Mouse (Mus musculus) embryo, embryonic 11.5 days (tissue): ENCODE measurements around the gene Lasp1.
A peak's percentile ranks its signal among the peaks of the same experiment; 100 is the strongest.
"Not testable (repeated sequence)": the region's sequence is repeated elsewhere in the genome, so short reads cannot be mapped to it uniquely, and the experiment has no call there.

ENCODE experiments used
- DNase-seq: peaks from one replicate; pipeline ENCODE4 v3.0.0-alpha.2; 2012; ENCODE audit warnings: low read depth, low spot score

The Lasp1 gene

GRCm38 (mm10) chr11:97829365-97829764, 30.6 kb downstream of the Lasp1 start:
- DNase-seq: no peak

- no peak for DNase-seq
Observed at GRCm38 (mm10) chr11:97829913-97830476, 31.2 kb downstream of the Lasp1 start.

DNA sequence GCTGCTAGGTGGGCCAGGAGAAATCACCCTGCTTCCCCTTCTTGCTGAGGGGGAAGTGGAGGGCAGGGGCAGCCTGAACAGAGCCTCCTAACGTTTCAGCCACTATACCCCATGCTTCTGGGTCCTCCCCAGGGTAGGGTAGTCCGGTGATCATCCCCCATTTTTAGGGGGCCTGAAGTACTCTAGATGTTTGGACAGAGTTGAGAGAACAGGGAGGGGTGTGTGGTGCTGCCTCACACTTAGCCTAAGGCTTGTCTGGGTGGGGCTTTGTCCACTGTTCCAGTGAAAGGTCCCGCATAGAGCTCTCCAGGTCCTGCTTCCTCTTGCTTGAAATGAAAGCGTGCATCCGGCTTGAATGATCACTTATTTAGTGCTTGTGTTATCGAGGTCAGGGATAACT, 31.7 kb downstream of the Lasp1 start:
- DNase-seq: no peak

DNA sequence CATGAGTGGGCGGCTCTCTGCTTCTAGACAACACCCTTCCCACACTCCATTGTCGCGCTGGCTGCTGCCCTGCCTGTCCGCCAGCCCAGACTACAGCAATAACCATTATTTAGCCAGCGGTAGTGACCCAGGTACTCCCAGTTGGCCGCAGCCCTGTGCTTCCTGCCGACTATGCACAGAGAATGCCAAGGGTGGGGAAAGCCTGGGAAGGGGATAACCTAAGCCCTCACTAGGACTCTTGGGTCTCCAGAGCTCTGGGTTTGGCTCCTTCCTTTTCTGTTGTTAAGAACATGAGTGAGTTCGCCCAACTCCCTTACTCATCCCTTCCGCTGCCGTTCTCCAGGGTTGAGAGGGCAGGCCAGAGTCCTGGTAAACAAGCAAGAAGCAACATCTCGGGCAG, 33.2 kb downstream of the Lasp1 start:
- no peak for DNase-seq

DNA sequence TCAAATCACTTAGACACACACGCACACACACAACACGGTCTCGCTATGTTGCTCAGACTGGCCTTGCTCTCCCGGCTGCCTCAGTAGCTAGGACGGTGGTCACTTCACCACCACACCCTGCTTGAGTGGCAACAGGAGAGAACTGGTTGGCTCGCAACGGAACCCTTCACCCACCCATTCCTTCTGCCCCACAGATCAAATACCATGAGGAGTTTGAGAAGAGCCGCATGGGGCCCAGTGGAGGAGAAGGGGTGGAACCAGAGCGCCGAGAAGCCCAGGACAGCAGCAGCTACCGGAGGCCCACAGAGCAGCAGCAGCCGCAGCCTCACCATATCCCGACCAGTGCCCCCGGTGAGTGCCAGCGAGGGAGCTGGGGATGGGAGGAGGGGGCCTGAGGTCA, 34.6 kb downstream of the Lasp1 start:
- DNase-seq: no peak

- no peak for DNase-seq
Observed at GRCm38 (mm10) chr11:97836541-97836940, 37.7 kb downstream of the Lasp1 start.

GRCm38 (mm10) chr11:97837051-97837450, 38.3 kb downstream of the Lasp1 start:
- not testable (repeated sequence) for DNase-seq

- no peak for DNase-seq
Observed at GRCm38 (mm10) chr11:97837641-97838149, 38.9 kb downstream of the Lasp1 start.

DNA sequence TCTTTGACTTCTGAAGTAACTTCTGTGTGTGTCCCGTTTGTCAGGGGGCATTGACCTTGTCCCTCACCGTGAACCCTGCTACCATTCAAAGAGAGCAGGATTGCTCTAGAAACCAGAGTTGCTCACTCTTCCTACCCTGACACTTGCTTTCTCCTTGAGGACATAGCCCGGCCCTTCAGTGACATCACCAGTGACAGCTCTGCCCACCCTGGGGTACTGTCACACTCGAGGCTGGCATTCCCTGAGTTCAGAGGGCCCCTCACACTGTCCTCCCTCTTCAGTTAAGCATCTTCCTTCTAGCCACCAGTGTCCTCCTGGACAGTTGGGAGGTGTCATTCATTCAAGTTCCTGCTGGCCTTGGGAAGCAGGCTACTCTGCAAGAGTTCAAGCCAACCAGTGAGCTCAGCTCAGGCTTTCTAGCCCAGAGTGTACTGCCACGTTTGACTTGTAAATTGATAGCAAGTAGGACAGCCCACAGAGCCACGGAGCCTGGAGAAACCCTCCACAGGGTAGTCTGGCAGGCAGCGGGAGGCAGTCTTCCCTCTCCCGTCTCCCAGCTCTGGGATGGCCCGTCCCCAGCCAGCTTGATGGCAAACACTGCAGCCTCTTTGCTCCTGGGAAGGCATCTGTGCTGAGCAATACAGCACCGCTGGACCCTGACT, 40.1 kb downstream of the Lasp1 start:
- DNase-seq: no peak

- DNase-seq: no peak
Observed at GRCm38 (mm10) chr11:97839441-97840134, 40.8 kb downstream of the Lasp1 start.

- no peak for DNase-seq
Observed at GRCm38 (mm10) chr11:97840135-97840490, 41.3 kb downstream of the Lasp1 start.

DNA sequence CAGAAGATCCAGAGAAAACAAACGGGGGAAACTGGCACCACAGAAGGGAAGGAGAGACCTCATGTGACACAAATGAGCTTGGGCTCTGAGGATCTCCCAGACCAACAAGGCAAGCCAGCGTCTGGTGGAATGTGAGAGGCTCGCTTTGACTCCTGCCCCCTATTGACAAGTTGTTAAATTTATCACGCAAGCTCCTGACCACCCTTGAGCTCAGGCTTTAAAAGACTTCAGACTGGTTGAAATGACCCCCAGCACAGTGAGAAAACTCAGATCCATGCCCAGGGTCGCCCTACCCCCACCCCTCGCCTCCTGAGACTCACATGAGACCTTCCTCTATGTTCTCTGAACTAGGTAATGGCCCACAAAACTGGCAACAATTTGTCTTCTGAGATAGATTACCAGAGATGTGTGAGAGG, 41.7 kb downstream of the Lasp1 start, which contains the start of gene B230217C12Rik:
Gene B230217C12Rik (plus strand): TSS at position 242 of the 416 bp plus-strand sequence.
- no peak for DNase-seq

DNA sequence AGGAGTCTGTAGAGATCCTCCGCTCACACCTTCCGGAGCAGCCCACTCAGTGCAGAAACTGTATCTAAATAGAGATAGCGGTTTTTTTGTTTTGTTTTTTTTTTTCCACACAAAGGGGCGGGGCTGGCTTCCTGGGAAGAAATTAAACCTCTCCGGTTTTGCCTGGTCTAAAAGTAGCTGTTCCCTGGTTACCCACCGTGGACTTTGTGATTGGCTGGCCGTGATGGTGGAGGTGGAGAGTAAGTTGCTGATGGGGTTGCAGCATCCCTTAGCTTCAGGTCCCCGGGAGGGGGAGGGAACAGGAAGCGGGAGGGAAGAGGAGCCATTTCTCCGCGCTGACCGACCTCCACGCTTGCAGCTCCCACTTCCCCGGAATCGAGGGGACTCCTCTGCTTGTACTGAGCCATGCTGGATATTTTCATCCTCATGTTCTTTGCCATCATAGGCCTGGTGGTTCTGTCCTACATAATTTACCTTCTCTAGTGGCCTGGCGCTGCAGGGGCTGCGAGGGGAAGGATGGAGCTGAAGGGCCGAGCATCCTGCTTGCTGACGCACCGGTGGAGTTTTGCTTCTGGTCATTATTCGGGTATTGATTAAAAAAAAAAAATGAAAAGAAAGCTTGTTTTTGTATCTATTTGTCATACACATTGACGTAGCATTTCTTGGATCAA, 42.3 kb downstream of the Lasp1 start:
- DNase-seq: peak; percentile 76

DNA sequence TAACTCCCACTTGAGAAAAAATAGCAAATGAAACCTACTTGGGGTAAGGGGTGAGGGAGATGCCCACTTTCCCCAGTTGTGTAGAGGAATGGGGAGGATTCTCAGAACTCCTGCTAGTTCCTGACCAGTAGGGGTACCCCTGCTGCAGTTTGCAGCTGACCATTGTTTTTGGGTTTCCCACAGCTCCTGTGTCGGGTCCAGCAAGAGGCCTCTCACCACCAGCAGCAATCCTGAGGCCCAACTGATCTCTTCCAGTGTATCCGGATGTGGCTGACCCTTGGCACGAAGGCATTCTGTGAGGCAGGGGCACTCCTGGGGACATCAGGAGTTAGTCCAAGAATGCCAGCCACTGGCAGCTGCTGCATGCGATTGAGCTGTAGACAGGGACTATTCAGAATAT, 43.2 kb downstream of the Lasp1 start:
- no peak for DNase-seq

GRCm38 (mm10) chr11:97850367-97850766, 51.6 kb downstream of the Lasp1 start:
- DNase-seq: no peak

DNA sequence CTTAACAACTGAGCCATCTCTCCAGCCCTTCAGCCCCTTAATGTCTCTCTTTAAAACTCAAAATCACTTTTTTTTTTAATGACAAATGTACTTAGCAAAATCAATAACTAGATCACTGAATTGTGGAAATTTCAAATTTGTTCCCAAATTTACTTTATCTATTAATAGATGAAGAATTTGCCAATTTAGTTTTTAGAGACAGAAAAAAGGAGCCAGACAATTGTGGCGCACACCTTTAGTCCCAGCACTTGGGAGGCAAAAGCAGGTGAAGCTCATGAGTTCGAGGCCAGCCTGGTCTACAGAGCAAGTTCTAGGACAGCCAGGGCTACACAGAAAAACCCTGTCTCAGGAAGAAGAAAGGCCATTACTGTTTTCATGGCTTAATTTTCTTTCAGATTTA, 52.8 kb downstream of the Lasp1 start:
- DNase-seq: no peak

- DNase-seq: no peak
Observed at GRCm38 (mm10) chr11:97855473-97855872, 56.7 kb downstream of the Lasp1 start.

DNA sequence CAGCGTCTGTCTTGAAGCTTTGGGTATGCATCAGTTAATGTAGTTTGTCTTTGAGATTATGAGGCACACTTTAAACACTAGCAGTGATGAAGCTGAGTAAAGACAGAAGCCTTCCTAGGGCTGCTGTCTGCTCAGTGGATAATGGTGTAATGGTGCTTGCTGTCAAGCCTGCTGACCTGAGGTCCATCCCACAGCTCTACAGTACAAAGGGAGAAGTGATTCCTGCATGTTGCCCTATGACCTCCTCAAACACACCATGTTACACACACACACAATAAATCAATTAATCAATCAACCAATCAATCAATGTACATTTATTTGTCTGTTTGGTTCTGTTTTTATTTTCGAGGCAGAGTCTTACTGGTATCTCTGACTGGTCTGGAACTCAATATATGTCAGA, 63.3 kb downstream of the Lasp1 start:
- no peak for DNase-seq

DNA sequence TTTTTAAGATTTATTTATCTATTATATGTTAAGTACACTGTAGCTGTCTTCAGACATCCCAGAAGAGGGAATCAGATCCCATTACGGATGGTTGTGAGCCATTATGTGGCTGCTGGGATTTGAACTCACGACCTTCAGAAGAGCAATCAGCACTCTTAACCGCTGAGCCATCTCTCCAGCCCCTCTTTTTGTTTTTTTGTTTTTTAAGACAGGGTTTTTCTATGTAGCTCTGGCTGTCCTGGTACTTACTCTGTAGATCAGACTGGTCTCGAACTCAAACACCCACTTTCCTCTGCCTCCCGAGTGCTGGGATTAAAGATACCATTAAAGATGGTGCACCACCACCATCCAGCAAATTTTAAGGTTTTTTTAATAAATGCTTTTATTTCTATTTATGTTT, 66.6 kb downstream of the Lasp1 start:
- no peak for DNase-seq

GRCm38 (mm10) chr11:97866091-97866888, 67.5 kb downstream of the Lasp1 start:
- no peak for DNase-seq

DNA sequence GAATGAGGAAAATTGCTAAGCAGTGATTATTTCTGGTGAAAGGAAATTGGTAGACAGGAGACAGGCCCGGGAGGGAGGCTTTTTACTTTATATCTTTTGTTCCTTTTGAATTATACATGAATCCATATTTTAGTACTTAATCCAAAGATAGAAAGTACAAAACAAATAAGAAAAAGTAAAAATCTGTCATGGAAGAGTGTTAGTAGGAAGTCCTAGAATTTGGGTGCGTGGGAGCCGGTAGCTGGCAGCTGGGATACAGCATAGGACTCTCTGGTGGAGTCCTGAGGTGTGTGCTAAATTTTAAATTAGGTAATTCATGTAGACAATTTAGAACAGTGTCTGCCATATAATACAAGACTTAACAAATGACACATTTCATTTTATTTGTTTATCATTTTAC, 68.8 kb downstream of the Lasp1 start:
- DNase-seq: no peak
